Comparison of ENCODE assay signal across 8 mouse cellular contexts in genomic region chr7:100590504-100590844, GRCm38 (mm10). TPM values are rescaled to one million over a fixed set of nuclear protein-coding genes. Genes with fewer than 3 reads are reported as not detected.
DNase-seq lines count a peak whose midpoint lies in the region; ATAC-seq and TF ChIP-seq lines count a peak whose summit lies in the region.

No protein-coding gene starts in this region.

- no peaks in the 10 kb centered on the region for H3K36me3 ChIP-seq in liver, adult 2 months (ENCODE audit: control insufficient read depth, insufficient read depth, low read length)
- H3K36me3 ChIP-seq in embryonic facial prominence, embryonic 14.5 days (ENCODE audit: control insufficient read depth, insufficient read depth, low read length), result no peaks in the 10 kb centered on the region
- no peaks in the 10 kb centered on the region for H3K36me3 ChIP-seq in intestine, postnatal 0 days (ENCODE audit: control insufficient read depth, insufficient read depth)
- H3K36me3 ChIP-seq in neural tube, embryonic 14.5 days (ENCODE audit: control insufficient read depth, insufficient read depth, low read length), result no peaks in the 10 kb centered on the region

- peak overlapping the region; percentile 67 for H3K4me2 ChIP-seq in embryonic facial prominence, embryonic 14.5 days (ENCODE audit: low read depth, low read length)
- peak overlapping the region; percentile 73 for H3K4me2 ChIP-seq in intestine, postnatal 0 days (replicated peaks; ENCODE audit: low read depth)
- peak overlapping the region; percentile 56 for H3K4me2 ChIP-seq in neural tube, embryonic 14.5 days (ENCODE audit: low read depth, low read length)

- H3K27me3 ChIP-seq in liver, adult 2 months (ENCODE audit: control insufficient read depth, insufficient read depth, low read length), result no peaks in the 10 kb centered on the region
- no peaks in the 10 kb centered on the region for H3K27me3 ChIP-seq in embryonic facial prominence, embryonic 14.5 days (replicated peaks; ENCODE audit: control insufficient read depth, insufficient read depth, low read length)
- no peaks in the 10 kb centered on the region for H3K27me3 ChIP-seq in intestine, postnatal 0 days (replicated peaks; ENCODE audit: control insufficient read depth, insufficient read depth, low read length)
- H3K27me3 ChIP-seq in neural tube, embryonic 14.5 days (ENCODE audit: control insufficient read depth, insufficient read depth, low read length), result no peaks in the 10 kb centered on the region

- peak overlapping the region; percentile 41; the same call in 1 of the 2 replicates for H3K9ac ChIP-seq in liver, adult 2 months (ENCODE audit: low read depth, low read length)
- H3K9ac ChIP-seq in embryonic facial prominence, embryonic 14.5 days (ENCODE audit: low read depth, low read length), result peak overlapping the region; percentile 73
- peak overlapping the region; percentile 67; the same call in 1 of the 2 replicates for H3K9ac ChIP-seq in intestine, postnatal 0 days (ENCODE audit: low read depth, low read length)
- peak overlapping the region; percentile 64 for H3K9ac ChIP-seq in neural tube, embryonic 14.5 days (replicated peaks; ENCODE audit: low read depth, low read length)

- no peak for ATAC-seq in embryonic facial prominence, embryonic 14.5 days (ENCODE audit: low read depth)
- no peak for ATAC-seq in intestine, postnatal 0 days
- peak; percentile 19 for ATAC-seq in neural tube, embryonic 14.5 days (ENCODE audit: low read depth)

- no peak for TF ChIP-seq POLR2A in liver, adult 2 months (IDR thresholded peaks at IDR 0.05; ENCODE audit: extremely low read depth, insufficient read depth, low read length)

- H3K79me2 ChIP-seq in liver, adult 2 months (ENCODE audit: control insufficient read depth, insufficient read depth, low read length), result no peaks in the 10 kb centered on the region

- H3K9me3 ChIP-seq in embryonic facial prominence, embryonic 14.5 days (ENCODE audit: control insufficient read depth, low read length), result no peaks in the 10 kb centered on the region
- no peaks in the 10 kb centered on the region for H3K9me3 ChIP-seq in intestine, postnatal 0 days (ENCODE audit: control insufficient read depth)
- no peaks in the 10 kb centered on the region for H3K9me3 ChIP-seq in neural tube, embryonic 14.5 days (ENCODE audit: control insufficient read depth, low read length)

- H3K4me1 ChIP-seq in liver, adult 2 months (ENCODE audit: control insufficient read depth, insufficient read depth, low read length), result peaks cover 3% of the 10 kb centered on the region; the same call in 1 of the 2 replicates
- peaks cover 3% of the 10 kb centered on the region; the same call in 1 of the 2 replicates for H3K4me1 ChIP-seq in embryonic facial prominence, embryonic 14.5 days (ENCODE audit: control insufficient read depth, insufficient read depth, low read length)
- H3K4me1 ChIP-seq in intestine, postnatal 0 days (replicated peaks; ENCODE audit: control insufficient read depth, insufficient read depth, low read length), result no peaks in the 10 kb centered on the region
- H3K4me1 ChIP-seq in neural tube, embryonic 14.5 days (ENCODE audit: control insufficient read depth, insufficient read depth, low read length), result no peaks in the 10 kb centered on the region

- peak overlapping the region; percentile 53 for H3K4me3 ChIP-seq in liver, adult 2 months (ENCODE audit: insufficient read depth, low read depth, low read length)
- peak overlapping the region; percentile 50 for H3K4me3 ChIP-seq in embryonic facial prominence, embryonic 14.5 days (ENCODE audit: low read depth, low read length)
- peak overlapping the region; percentile 56 for H3K4me3 ChIP-seq in intestine, postnatal 0 days (ENCODE audit: low read depth, low read length)
- peak overlapping the region; percentile 47 for H3K4me3 ChIP-seq in neural tube, embryonic 14.5 days (ENCODE audit: low read depth, low read length)

- 32% methylated on average over 7 of the region's 7 CpGs for whole genome bisulfite sequencing in liver, adult 2 months
- 39% methylated on average over 7 of the region's 7 CpGs for WGBS in embryonic facial prominence, embryonic 14.5 days
- WGBS in intestine, postnatal 0 days, result 22% methylated on average over 7 of the region's 7 CpGs
- WGBS in neural tube, embryonic 14.5 days, result 47% methylated on average over 7 of the region's 7 CpGs

- H3K27ac ChIP-seq in liver, adult 2 months (replicated peaks; ENCODE audit: insufficient read depth, low read depth, low read length), result peak overlapping the region; percentile 28
- peak overlapping the region; percentile 85 for H3K27ac ChIP-seq in embryonic facial prominence, embryonic 14.5 days (replicated peaks; ENCODE audit: low read depth, low read length)
- peak overlapping the region; percentile 97 for H3K27ac ChIP-seq in intestine, postnatal 0 days (ENCODE audit: low read depth, low read length)
- H3K27ac ChIP-seq in neural tube, embryonic 14.5 days (ENCODE audit: low read depth, low read length), result peak overlapping the region; percentile 81

- DNase-seq in liver, adult 2 months (ENCODE audit: extremely low read depth, low read depth, low spot score), result no peak
- DNase-seq in liver, result no peak
- no peak for DNase-seq in embryonic facial prominence, embryonic 14.5 days (ENCODE audit: low spot score)
- no peak for DNase-seq in cerebellum, postnatal 4 days (ENCODE audit: low spot score in 2 of 2)
- no peak for DNase-seq in yolk sac, embryonic 10.5 days (ENCODE audit: low spot score)
- DNase-seq in layer of hippocampus, adult 9-10 months (ENCODE audit: low spot score), result no peak

- no peak for TF ChIP-seq CTCF in liver, adult 2 months (IDR thresholded peaks at IDR 0.05; ENCODE audit: low read depth, low read length)
- TF ChIP-seq CTCF in intestine, postnatal 0 days (IDR thresholded peaks at IDR 0.05; ENCODE audit: low read depth), result no peak

RNA-seq across cellular contexts. Expression of gene Rab6a, which starts 16.7 kb away (rescaled TPM):
- total RNA-seq in liver, adult 2 months (2014; rRNA removed), result 30.4 and 33.0 TPM in 2 replicates
- 13.2 and 13.5 TPM in 2 replicates for polyA plus RNA-seq in liver, adult 2 months (2012; rRNA removed)
- polyA plus RNA-seq in embryonic facial prominence, embryonic 14.5 days (2014; fragmentation: Nextera tagmentation; extraction: Ambion mirVana), result 130 and 136 TPM in 2 replicates
- 122 and 123 TPM in 2 replicates for polyA plus RNA-seq in intestine, postnatal 0 days (2015; fragmentation: Nextera tagmentation; extraction: Ambion mirVana)
- 324 and 339 TPM in 2 replicates for polyA plus RNA-seq in neural tube, embryonic 14.5 days (2014; fragmentation: Nextera tagmentation; extraction: Ambion mirVana)

RNA-seq across cellular contexts. Expression of gene Mrpl48, which starts 17.6 kb away (rescaled TPM):
- total RNA-seq in liver, adult 2 months (2014; rRNA removed), result 24.6 and 29.1 TPM in 2 replicates
- polyA plus RNA-seq in liver, adult 2 months (2012; rRNA removed), result 9.4 and 9.5 TPM in 2 replicates
- 82.1 and 84.5 TPM in 2 replicates for polyA plus RNA-seq in embryonic facial prominence, embryonic 14.5 days (2014; fragmentation: Nextera tagmentation; extraction: Ambion mirVana)
- 89.4 and 94.8 TPM in 2 replicates for polyA plus RNA-seq in intestine, postnatal 0 days (2015; fragmentation: Nextera tagmentation; extraction: Ambion mirVana)
- polyA plus RNA-seq in neural tube, embryonic 14.5 days (2014; fragmentation: Nextera tagmentation; extraction: Ambion mirVana), result 87.5 and 88.7 TPM in 2 replicates

RNA-seq across cellular contexts. Expression of gene Coa4, which starts 53.6 kb away (rescaled TPM):
- total RNA-seq in liver, adult 2 months (2014; rRNA removed), result 4.3 and 10.7 TPM in 2 replicates
- polyA plus RNA-seq in liver, adult 2 months (2012; rRNA removed), result 8.9 and 11.6 TPM in 2 replicates
- polyA plus RNA-seq in embryonic facial prominence, embryonic 14.5 days (2014; fragmentation: Nextera tagmentation; extraction: Ambion mirVana), result 17.6 and 22.1 TPM in 2 replicates
- 52.4 and 54.1 TPM in 2 replicates for polyA plus RNA-seq in intestine, postnatal 0 days (2015; fragmentation: Nextera tagmentation; extraction: Ambion mirVana)
- polyA plus RNA-seq in neural tube, embryonic 14.5 days (2014; fragmentation: Nextera tagmentation; extraction: Ambion mirVana), result 15.2 and 18.1 TPM in 2 replicates

Comparison
In these comparisons a context has a peak if more than half of its experiments do, and no peak if none do; other contexts are left out.
1. H3K27ac ChIP-seq: peak in every context shown above with its lines; median percentile 97 in intestine, postnatal 0 days; 85 in embryonic facial prominence, embryonic 14.5 days; 81 in neural tube, embryonic 14.5 days; 28 in liver, adult 2 months.